Mouse (Mus musculus): ENCODE results near the gene Oxgr1. TPM values are rescaled to one million over a fixed set of nuclear protein-coding genes. Genes with fewer than 3 reads are reported as not detected.
"Not testable (repeated sequence)": the region's sequence is repeated elsewhere in the genome, so short reads cannot be mapped to it uniquely, and the experiment has no call there.

Gene Oxgr1
- polyA plus RNA-seq, 1 experiment from 2014 or later = not detected

DNA sequence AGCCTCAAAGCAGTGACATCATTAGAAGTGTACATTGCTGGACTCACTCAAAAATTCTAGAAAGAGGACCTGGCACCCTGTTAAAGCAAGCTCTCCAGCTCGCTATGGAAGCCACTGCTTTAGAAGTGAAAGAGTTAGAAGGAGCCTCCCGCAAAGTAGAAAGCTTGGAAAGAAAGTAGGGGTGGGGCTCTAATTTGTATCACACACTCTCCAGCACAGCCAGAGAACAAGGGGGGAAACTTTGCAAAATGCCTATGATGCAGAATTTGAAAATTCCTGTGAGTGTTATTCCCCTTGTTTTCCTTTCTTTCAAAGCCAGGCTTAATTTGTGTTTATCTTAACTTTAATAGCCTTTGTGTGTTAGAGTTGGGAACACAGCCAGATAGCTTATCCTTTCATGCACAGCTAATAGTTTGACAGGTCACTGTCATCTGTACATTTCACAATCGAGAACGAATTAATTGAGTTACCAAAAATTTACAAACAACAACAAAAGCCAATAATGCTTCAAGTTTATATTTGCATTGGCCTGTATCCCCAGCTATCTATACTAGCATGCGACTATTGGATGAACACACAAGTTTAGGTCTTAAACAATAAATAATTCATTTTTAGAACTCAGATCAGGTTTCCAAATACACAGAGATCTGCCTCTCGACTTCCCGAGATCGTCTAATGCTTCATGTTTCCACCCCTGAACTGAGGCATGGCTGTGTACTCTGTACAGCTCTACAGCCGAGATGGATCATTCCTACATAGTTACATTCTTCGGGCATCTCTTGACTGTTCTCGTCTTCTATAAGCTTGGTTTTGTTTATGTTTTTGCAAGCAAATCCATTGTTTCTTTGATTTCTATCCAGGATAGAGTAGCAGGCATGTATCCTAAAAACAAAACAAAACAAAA is 32.0 kb downstream of the Oxgr1 start:
- 89% methylated on average over 11 of the region's 11 CpGs for WGBS
- Histone ChIP-seq H3K36me3 (no peaks in the 10 kb centered on the region), H3K4me1 (no peaks in the 10 kb centered on the region), H3K9ac (replicated peaks) (no peak overlapping the region), H3K4me3 (no peak overlapping the region), H3K27me3 (no peaks in the 10 kb centered on the region), H3K9me3 (no peaks in the 10 kb centered on the region), H3K4me2 (replicated peaks) (no peak overlapping the region), H3K27ac (replicated peaks) (no peak overlapping the region)
- ATAC-seq (ENCODE audit: low FRiP score, low read depth) = no peak

DNA sequence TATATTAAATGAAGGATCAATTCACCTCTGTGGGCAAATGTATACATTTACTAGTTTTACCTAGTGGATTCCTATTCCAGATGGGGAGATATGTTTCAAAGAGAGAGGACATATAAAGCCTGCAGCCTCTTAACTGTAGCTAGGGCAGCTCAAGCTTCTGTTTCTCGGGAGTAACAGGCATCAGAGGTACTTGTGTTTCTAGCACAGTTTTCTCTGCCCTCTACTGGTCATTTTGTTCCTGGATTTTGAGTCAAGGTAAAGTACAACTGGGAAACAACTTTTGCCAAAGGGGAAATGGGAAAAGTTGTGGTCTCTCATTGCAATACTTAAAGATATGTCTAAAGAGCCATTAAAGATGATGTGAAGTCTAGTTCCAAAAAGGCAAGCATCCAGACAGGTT is 37.1 kb downstream of the Oxgr1 start:
- Histone ChIP-seq H3K36me3 (no peaks in the 10 kb centered on the region), H3K9me3 (no peaks in the 10 kb centered on the region), H3K9ac (replicated peaks) (no peak overlapping the region), H3K4me3 (no peak overlapping the region), H3K27me3 (no peaks in the 10 kb centered on the region), H3K4me2 (replicated peaks) (no peak overlapping the region), H3K4me1 (no peaks in the 10 kb centered on the region), H3K27ac (replicated peaks) (no peak overlapping the region)
- 29% methylated on average over 1 of the region's 1 CpGs for WGBS
- ATAC-seq (ENCODE audit: low FRiP score, low read depth) = no peak

DNA sequence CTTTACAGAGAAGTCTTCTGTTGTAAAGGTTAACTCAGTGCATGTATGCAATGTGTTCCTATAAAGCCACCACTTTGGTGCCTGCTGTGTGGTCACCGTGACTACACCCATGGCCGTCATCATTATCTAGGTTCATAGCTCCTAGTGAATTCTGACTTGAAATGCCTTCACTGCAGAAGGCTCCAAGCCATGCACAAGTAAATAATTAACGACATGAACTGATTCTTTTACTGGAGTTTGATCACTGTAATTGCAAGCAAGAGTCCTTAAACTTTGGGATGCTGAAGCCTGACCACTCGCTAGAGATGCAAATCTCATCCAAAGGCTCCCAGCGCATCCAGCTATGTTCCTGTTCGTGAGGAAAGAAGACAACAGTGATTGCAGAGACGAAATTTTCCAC is 38.6 kb downstream of the Oxgr1 start:
- Histone ChIP-seq H3K4me3 (no peak overlapping the region), H3K27ac (replicated peaks) (no peak overlapping the region), H3K27me3 (no peaks in the 10 kb centered on the region), H3K9me3 (no peaks in the 10 kb centered on the region), H3K36me3 (no peaks in the 10 kb centered on the region), H3K4me1 (no peaks in the 10 kb centered on the region), H3K4me2 (replicated peaks) (no peak overlapping the region), H3K9ac (replicated peaks) (no peak overlapping the region)
- ATAC-seq (ENCODE audit: low FRiP score, low read depth) = no peak
- 88% methylated on average over 7 of the region's 7 CpGs for WGBS

DNA sequence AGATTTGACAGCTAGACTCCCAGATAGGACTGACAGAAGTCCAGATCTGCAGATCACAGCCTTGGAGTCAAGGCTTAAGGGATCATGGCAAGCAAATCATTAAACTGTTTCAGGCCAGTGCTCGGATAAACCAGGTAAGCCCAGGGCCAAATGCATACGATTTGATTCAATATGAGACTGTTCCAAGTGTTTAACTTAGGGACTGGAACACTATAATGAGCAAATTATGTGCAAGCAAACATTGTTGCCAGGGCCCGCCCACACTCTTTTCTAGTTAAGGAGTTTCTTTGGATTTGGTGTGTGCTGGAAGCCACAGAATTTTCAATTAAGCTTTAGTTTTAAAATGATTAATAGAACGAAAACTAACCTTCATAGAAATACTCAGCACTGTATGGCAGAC is 39.6 kb downstream of the Oxgr1 start:
- no peak overlapping the region for H3K9ac ChIP-seq (replicated peaks)
- 87% methylated on average over 4 of the region's 4 CpGs for WGBS

DNA sequence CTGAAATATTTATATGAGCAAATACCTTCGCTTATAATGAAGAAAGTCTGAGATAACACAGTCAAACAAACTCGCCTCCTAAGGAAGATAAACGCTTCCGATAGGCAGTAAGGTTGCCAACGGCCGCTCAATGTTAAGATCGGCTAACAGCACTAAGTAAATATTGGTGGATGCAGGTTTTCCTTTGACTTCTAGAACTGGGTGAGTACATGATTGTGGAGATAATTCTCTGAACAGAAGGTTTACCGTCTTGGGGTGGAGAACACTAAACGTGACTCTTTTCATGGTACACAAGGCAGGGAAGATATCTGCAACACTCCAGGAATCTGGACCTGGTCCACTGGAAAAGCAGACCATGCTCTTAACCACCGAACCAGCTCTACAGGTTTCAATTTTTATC is 52.6 kb downstream of the Oxgr1 start:
- no peaks in the 10 kb centered on the region for H3K4me1 ChIP-seq
- no peak overlapping the region for H3K4me3 ChIP-seq
- H3K27ac ChIP-seq (replicated peaks) = no peak overlapping the region
- WGBS = 92% methylated on average over 10 of the region's 10 CpGs
- H3K27me3 ChIP-seq = no peaks in the 10 kb centered on the region
- H3K9ac ChIP-seq (replicated peaks) = no peak overlapping the region
- no peak overlapping the region for H3K4me2 ChIP-seq (replicated peaks)
- no peak for ATAC-seq (ENCODE audit: low FRiP score, low read depth)
- H3K36me3 ChIP-seq = no peaks in the 10 kb centered on the region
- H3K9me3 ChIP-seq = no peaks in the 10 kb centered on the region

More for the DNA sequence above, 39.6 kb downstream of the Oxgr1 start:
- no peaks in the 10 kb centered on the region for H3K36me3 ChIP-seq
- H3K4me1 ChIP-seq = no peaks in the 10 kb centered on the region
- H3K4me3 ChIP-seq = no peak overlapping the region
- ATAC-seq (ENCODE audit: low FRiP score, low read depth) = no peak
- no peak overlapping the region for H3K27ac ChIP-seq (replicated peaks)
- H3K4me2 ChIP-seq (replicated peaks) = no peak overlapping the region
- H3K9me3 ChIP-seq = no peaks in the 10 kb centered on the region
- H3K27me3 ChIP-seq = no peaks in the 10 kb centered on the region

DNA sequence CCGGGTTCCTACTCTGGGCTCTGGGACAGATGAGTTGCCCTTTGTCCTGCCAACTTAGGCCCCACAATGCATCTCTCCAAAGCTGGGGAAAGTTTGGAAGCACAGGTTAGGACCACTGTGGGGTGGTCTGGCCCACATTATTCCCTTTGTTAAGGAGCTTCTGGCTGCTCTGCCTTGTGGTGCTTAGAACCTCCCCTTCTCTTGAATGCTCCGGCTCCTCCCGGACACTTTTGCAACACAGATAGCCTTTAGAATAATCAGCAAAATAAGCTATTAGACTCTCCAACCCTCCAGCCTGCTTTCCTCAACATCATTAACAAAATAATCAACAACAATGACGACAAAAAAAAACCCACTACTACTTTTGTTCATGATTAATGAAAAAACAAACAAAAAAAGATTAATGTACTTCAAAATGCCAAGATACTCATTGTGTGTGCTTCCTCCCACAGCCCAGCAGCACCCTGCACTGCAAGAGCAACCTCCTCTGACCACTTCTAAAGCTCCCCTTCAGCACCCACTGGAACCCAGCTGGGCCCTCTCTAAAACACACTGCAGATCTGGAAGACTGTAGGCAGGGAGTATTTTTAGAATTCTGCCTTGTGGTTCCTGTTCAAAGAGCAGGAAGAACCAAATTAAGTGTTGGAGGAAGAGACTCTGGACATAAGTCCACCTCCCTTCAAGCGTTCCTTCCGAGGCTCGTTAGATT is 53.1 kb downstream of the Oxgr1 start:
- no peaks in the 10 kb centered on the region for H3K36me3 ChIP-seq
- 89% methylated on average over 7 of the region's 7 CpGs for WGBS
- no peak for ATAC-seq (ENCODE audit: low FRiP score, low read depth)

DNA sequence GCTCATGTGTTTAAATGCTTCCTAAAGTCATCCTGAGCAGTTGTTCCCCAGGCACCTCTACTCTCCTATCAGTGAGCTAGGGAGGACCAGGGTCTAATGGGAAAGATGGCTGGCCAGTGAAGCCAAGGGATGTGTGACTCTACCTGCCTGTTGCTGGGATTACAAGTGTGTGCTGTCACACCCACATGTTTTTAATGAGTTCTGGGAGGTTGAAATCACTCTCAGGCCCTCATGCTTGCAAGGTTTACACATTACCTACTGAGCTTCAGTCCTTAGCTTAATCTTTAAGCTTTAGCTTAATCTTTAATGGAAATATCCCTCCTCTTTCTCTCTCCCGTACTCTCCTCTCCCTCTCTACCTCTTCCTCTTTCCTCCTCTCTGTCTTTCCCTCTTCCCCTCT is 55.0 kb downstream of the Oxgr1 start:
- no peak for ATAC-seq (ENCODE audit: low FRiP score, low read depth)
- WGBS = 48% methylated on average over 1 of the region's 1 CpGs
- Histone ChIP-seq H3K36me3 (no peaks in the 10 kb centered on the region), H3K27ac (replicated peaks) (no peak overlapping the region), H3K27me3 (no peaks in the 10 kb centered on the region), H3K4me3 (no peak overlapping the region), H3K9me3 (no peaks in the 10 kb centered on the region), H3K4me1 (no peaks in the 10 kb centered on the region), H3K4me2 (replicated peaks) (no peak overlapping the region), H3K9ac (replicated peaks) (no peak overlapping the region)

More for the DNA sequence above, 53.1 kb downstream of the Oxgr1 start:
- Histone ChIP-seq H3K4me2 (replicated peaks) (no peak overlapping the region), H3K4me3 (no peak overlapping the region), H3K9me3 (no peaks in the 10 kb centered on the region), H3K9ac (replicated peaks) (no peak overlapping the region), H3K27ac (replicated peaks) (no peak overlapping the region), H3K27me3 (no peaks in the 10 kb centered on the region), H3K4me1 (no peaks in the 10 kb centered on the region)

DNA sequence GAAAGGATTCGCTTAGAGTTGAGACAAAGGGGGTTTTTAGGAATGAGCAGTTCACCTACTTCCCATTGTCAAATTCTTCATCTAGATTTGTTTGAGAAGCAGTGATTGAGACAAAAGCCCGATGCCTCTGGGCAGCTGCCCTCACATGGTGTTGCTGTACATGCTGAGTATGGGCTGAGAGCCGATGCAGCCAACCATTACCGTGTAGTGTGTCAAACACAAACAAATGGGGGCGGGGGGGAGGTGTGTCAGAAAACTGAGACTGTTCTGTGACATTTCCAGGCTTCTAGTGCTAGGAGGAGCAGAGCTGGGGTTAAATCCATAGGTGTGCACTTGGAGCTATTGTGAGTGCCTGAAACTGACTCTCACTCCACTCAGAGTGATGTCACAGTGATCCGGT is 55.5 kb downstream of the Oxgr1 start:
- 86% methylated on average over 6 of the region's 6 CpGs for WGBS

DNA sequence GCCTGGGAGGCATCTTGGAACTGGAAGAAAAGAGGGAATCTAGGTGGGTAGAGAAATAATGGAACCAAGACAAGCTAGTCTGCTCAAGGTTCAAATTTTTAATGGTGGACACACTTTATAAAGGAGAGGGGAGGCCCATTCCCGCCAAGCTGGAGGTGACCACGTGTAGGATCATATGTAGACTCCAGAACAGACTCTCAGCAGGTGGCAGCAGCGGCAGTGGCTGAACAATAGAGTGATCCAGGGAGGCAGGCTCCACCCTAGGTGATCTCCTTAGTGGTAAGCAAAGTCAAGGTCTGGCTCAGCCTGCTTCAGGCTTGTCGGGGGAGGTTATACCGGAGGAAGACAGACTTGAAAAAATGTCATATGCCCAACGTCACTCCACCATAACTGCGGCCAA is 55.9 kb downstream of the Oxgr1 start:
- H3K9me3 ChIP-seq; H3K27me3 ChIP-seq; H3K4me1 ChIP-seq; H3K9ac ChIP-seq (replicated peaks); ATAC-seq (ENCODE audit: low FRiP score, low read depth); H3K4me2 ChIP-seq (replicated peaks); H3K27ac ChIP-seq (replicated peaks); H3K4me3 ChIP-seq; H3K36me3 ChIP-seq: not testable (repeated sequence)
- 81% methylated on average over 7 of the region's 7 CpGs for WGBS

More for the DNA sequence above, 55.5 kb downstream of the Oxgr1 start:
- ATAC-seq (ENCODE audit: low FRiP score, low read depth) = no peak
- Histone ChIP-seq H3K4me1 (no peaks in the 10 kb centered on the region), H3K27me3 (no peaks in the 10 kb centered on the region), H3K27ac (replicated peaks) (no peak overlapping the region), H3K4me2 (replicated peaks) (no peak overlapping the region), H3K9ac (replicated peaks) (no peak overlapping the region), H3K9me3 (no peaks in the 10 kb centered on the region), H3K36me3 (no peaks in the 10 kb centered on the region), H3K4me3 (no peak overlapping the region)

DNA sequence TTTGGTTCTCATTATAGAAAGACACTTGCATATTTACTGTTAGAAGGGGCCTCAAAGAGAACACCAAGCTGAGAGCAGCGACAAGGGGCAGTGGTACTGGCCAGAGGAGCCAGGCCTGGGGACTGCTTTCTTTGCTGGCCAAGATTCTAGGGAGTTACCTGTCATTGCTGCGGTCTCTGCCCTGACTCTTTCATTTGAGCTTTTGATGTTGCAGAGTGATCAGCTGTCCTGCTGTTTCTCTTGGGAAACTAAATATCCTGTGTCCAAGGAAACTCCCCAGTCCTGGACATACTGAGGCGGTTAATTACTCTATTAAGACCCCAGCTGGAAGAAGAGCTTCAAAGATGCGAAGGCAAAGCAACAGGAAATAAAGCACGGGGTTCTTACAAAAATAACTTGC is 60.9 kb downstream of the Oxgr1 start:
- Histone ChIP-seq H3K4me3 (no peak overlapping the region), H3K27ac (replicated peaks) (0 out of 2 replicates have a peak overlapping the region, but pooled peaks have one; percentile 22), H3K27me3 (no peaks in the 10 kb centered on the region), H3K4me2 (replicated peaks) (no peak overlapping the region), H3K9me3 (0 out of 2 replicates have a peak, but pooled peaks cover 8% of the 10 kb centered on the region), H3K36me3 (no peaks in the 10 kb centered on the region), H3K4me1 (peaks cover 10% of the 10 kb centered on the region), H3K9ac (replicated peaks) (no peak overlapping the region)
- 20% methylated on average over 5 of the region's 5 CpGs for WGBS
- ATAC-seq (ENCODE audit: low FRiP score, low read depth) = no peak; the same call in 1 of the 2 replicates

DNA sequence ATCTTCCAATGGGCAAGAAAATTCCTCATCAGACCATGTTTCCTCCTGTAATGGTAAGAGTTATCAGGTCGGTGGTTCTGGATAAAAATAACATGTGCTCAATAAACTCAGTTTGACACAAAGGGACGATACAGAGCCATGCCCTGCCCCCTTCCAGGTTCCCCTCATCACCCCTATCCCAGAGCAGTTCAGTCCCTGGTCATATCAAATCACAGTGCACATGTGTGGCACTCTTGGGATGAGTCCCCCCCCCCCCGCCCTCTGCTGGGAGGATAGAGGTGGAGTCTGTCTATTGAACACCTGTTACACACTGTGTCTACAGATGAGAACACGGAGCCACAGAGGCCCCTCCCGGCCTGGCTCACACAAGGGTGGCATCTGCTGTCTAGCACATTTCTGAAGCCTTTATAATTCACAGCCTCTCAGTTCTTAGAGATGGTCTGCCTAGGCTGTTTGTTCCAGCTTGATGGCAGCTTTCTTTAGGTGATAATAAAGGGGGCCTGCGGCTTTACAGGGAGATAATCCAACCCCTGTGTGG is 61.5 kb downstream of the Oxgr1 start:
- Histone ChIP-seq H3K27me3 (no peaks in the 10 kb centered on the region), H3K4me1 (peaks cover 10% of the 10 kb centered on the region), H3K4me2 (replicated peaks) (no peak overlapping the region), H3K4me3 (no peak overlapping the region), H3K36me3 (no peaks in the 10 kb centered on the region), H3K9ac (replicated peaks) (no peak overlapping the region), H3K27ac (replicated peaks) (no peak overlapping the region), H3K9me3 (0 out of 2 replicates have a peak, but pooled peaks cover 8% of the 10 kb centered on the region)
- ATAC-seq (ENCODE audit: low FRiP score, low read depth) = peak; percentile 77
- WGBS = 37% methylated on average over 6 of the region's 6 CpGs

Measured in midbrain, embryonic 12.5 days (tissue).